Mouse (Mus musculus) stomach, postnatal 0 days (tissue): ENCODE measurements around the gene Col5a1.

Experiments
- CTCF ChIP-seq: IDR thresholded peaks from 2 replicates; pipeline ENCODE4 v1.5.1; 2016; ENCODE audit warnings: antibody characterized with exemption, low read depth, mild to moderate bottlenecking, moderate library complexity
- EP300 ChIP-seq: optimal IDR thresholded peaks from 2 replicates; pipeline ENCODE3; 2016; ENCODE audit warnings: antibody characterized with exemption

DNA sequence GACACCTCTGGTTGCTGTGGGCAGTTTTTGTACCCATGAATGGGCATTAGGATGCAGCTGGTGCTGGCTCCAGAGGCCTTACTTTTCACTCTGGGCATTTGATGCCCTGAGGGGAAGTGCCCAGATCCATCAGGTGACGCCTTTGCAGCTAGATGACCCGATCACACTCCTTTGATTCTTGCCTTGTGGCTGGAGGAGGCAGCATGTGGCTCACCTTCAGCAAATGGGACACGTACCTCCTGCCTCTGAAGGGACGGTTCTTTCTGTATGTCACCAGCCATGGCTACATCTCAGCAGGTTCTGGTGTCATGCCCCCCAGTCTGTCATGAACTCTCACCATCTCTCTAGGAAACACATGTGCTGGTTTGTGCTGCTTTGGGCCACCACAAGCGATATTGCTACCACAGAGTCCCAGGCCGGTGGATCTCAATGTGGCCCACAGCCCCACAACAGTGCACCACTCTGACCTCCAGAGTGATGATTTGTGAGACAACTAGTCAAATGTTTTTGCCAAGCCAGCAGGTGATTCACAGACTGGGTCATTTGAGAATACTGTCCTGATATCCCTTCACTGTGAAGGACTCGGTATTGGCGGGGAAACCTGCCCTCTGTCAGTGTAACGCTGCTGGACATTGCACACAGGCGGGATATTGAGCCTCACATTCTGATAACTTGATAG, 153.6 kb downstream of the Col5a1 start:
- TF ChIP-seq CTCF (no peak), EP300 (no peak)
